Mouse (Mus musculus) embryonic facial prominence, embryonic 14.5 days (tissue): Measurements from ENCODE around the gene Plekhm1. TPM values are rescaled to one million over a fixed set of nuclear protein-coding genes. Genes with fewer than 3 reads are reported as not detected.
A peak's percentile ranks its signal among the peaks of the same experiment; 100 is the strongest.

Source experiments
- ATAC-seq: fragments of 200-750 bp; cut with Nextera tagmentation; 2 replicates; pipeline ENCODE4 v1.8.0; 2017; ENCODE audit warnings: low read depth, moderate number of reproducible peaks, moderate TSS enrichment
- DNase-seq: peaks from one replicate; pipeline ENCODE4 v3.0.0-alpha.2; 2015; ENCODE audit warnings: low spot score
- H3K27ac ChIP-seq: fragments of 300-500 bp; sonication (generic); replicated peaks from 2 replicates; pipeline ENCODE4 v1.5.1; 2014; ENCODE audit warnings: low read depth, mild to moderate bottlenecking, low read length, moderate library complexity
- H3K27me3 ChIP-seq: fragments of 300-500 bp; sonication (generic); replicated peaks from 2 replicates; pipeline ENCODE4 v1.6.1; 2014; ENCODE audit warnings: low read length; ENCODE audit not compliant: control insufficient read depth, insufficient read depth
- H3K36me3 ChIP-seq: fragments of 300-500 bp; sonication (generic); 2 replicates; pipeline ENCODE4 v1.6.1; 2014; ENCODE audit warnings: low read length, mixed read lengths; ENCODE audit not compliant: control insufficient read depth, insufficient read depth
- H3K4me1 ChIP-seq: fragments of 300-500 bp; sonication (generic); 2 replicates; pipeline ENCODE4 v1.6.1; 2014; ENCODE audit warnings: antibody characterized with exemption, low read length; ENCODE audit not compliant: control insufficient read depth, insufficient read depth
- H3K4me2 ChIP-seq: fragments of 300-500 bp; sonication (generic); 2 replicates; pipeline ENCODE4 v1.6.1; 2014; ENCODE audit warnings: low read depth, mild to moderate bottlenecking, low read length, moderate library complexity, mixed read lengths
- H3K4me3 ChIP-seq: fragments of 300-500 bp; sonication (generic); 2 replicates; pipeline ENCODE4 v1.5.1; 2014; ENCODE audit warnings: low read depth, mild to moderate bottlenecking, low read length
- H3K9ac ChIP-seq: fragments of 300-500 bp; sonication (generic); 2 replicates; pipeline ENCODE4 v1.6.1; 2014; ENCODE audit warnings: low read depth, mild to moderate bottlenecking, low read length, moderate library complexity, mixed read lengths
- H3K9me3 ChIP-seq: fragments of 300-500 bp; sonication (generic); 2 replicates; pipeline ENCODE4 v1.6.1; 2016; ENCODE audit warnings: low read length; ENCODE audit not compliant: control insufficient read depth
- WGBS: fragments of 180-500 bp; shearing (Covaris S2); extraction: QIAGEN DNeasy Blood & Tissue Kit; methylation state at CpG from one replicate; pipeline ENCODE4 v1.1.7; 2014; 5-methylcytosine and 5-hydroxymethylcytosine counted together
- polyA plus RNA-seq: library from polyadenylated mRNA; unstranded; fragments of >200 nt; fragmentation: Nextera tagmentation; extraction: Ambion mirVana; gene quantifications from 2 replicates; pipeline ENCODE4 v1.2.1, GENCODE M21; 2014

The Plekhm1 gene
- polyA plus RNA-seq, 1 experiment from 2014 or later, result 8.1 TPM

DNA sequence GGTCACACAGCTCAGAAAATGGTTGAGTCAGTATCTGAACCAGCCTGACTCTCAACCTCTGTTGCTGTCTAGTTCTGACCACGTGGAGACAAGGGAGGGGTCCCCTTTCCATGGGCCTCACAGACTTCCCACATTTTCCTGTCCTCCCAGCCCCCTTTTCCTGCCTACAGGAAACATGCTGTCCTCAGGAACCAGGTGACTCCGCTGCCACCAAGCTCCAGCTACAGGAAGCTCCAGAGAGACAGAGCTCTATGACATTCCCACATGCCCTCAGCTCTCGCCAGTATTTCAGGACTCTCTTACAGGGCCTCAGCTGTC is 41.3 kb downstream of the Plekhm1 start:
- H3K27ac ChIP-seq, result peak overlapping the region; percentile 35; the same call in 1 of the 2 replicates
- no peaks in the 10 kb centered on the region for H3K9me3 ChIP-seq
- no peak overlapping the region for H3K4me2 ChIP-seq
- DNase-seq, result no peak
- 68% methylated on average over 3 of the region's 3 CpGs for WGBS
- H3K4me3 ChIP-seq, result no peak overlapping the region
- H3K36me3 ChIP-seq, result peaks cover 42% of the 10 kb centered on the region
- no peaks in the 10 kb centered on the region for H3K27me3 ChIP-seq
- H3K9ac ChIP-seq, result no peak overlapping the region
- ATAC-seq, result no peak
- no peaks in the 10 kb centered on the region for H3K4me1 ChIP-seq

DNA sequence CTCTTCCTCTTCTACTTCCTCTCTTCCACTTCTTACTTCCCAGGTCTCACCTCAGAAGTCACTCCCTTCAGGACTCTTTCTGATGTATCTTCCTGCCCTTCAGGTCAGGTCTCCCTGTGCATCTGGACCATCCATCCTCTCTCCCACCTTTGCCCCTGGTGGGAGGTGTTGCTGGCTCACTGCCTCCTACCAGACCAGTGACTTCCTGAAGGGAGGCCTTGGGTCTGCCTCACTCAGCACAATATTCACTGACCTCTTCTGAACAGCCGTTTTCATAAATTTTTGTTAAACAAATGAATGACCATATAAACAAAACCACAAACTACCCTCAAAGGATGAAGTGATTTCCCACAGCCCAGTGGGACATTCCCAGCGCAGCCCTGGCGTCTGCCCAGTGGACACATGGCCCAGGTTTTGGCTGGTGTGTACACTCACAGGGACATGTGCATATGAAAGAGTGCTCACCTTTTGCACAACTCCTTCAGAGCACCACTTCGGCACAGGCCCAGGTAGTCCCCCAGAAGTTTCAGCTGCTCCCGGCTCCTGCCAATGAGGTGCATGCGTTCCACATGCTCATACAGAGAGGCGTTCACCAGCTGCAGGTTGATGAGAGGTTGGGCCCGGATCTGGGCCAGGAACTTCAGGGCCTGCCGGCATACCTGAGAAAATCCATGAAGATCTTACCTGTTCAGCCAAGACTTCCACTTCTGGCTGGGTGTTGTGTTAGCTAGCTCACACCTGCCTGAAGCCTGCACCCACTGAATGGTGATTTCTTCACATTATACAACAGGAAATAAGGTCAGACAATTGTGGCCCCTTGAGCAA is 41.9 kb downstream of the Plekhm1 start:
- Histone ChIP-seq H3K4me2 (no peak overlapping the region), H3K27ac (no peak overlapping the region), H3K27me3 (no peaks in the 10 kb centered on the region), H3K4me3 (no peak overlapping the region), H3K36me3 (peaks cover 41% of the 10 kb centered on the region), H3K9me3 (no peaks in the 10 kb centered on the region), H3K4me1 (no peaks in the 10 kb centered on the region), H3K9ac (no peak overlapping the region)
- ATAC-seq (no peak), DNase-seq (no peak)
- WGBS, result 90% methylated on average over 9 of the region's 9 CpGs

DNA sequence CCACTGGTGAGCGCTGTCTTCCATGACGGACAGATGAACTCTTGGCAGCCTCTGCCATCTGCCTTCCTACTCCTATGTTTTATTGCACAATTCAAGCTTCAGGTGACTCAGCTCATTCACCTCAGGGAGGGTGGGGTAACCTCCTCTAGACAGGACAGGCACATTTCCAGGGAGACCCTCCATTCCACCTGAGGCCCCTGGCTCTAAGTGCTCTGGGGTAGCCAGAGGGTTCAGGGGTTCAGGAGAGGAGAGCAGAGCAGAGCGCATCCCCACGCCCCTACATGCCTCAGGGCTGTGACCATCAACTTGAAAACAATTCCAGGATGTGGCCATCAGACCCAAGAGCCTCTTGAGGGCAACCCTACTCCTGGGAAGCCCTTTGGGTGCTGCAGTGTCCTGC is 47.0 kb downstream of the Plekhm1 start:
- Histone ChIP-seq H3K4me1 (peaks cover 16% of the 10 kb centered on the region), H3K36me3 (peaks cover 19% of the 10 kb centered on the region), H3K27ac (no peak overlapping the region), H3K9me3 (no peaks in the 10 kb centered on the region), H3K4me2 (no peak overlapping the region), H3K9ac (no peak overlapping the region), H3K4me3 (no peak overlapping the region), H3K27me3 (peaks cover 42% of the 10 kb centered on the region)
- DNase-seq (no peak), ATAC-seq (no peak)
- WGBS, result 79% methylated on average over 4 of the region's 4 CpGs

DNA sequence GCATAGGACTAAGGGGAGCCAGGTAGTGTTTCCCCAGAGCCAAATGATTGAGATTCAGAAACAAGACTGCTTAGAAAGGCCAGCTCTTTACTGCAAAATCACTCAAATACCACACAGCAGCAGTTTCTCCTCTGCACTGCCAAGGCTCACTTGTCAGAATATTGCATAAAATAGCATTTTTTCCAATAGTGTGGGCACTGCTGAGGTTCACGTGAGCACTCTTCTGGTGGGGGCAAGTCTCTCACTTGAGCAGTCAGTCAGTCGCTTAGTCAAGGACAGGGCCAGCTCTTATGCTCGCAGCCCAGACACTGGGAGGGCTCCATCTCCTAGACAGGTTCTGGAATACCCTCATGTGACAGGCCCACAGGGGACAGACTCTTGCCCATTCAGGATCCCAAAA is 47.5 kb downstream of the Plekhm1 start:
- peaks cover 44% of the 10 kb centered on the region for H3K27me3 ChIP-seq
- H3K9ac ChIP-seq, result no peak overlapping the region
- DNase-seq, result no peak
- no peak overlapping the region for H3K4me3 ChIP-seq
- H3K36me3 ChIP-seq, result peaks cover 18% of the 10 kb centered on the region
- no peak for ATAC-seq
- 80% methylated on average over 3 of the region's 3 CpGs for WGBS
- no peaks in the 10 kb centered on the region for H3K9me3 ChIP-seq
- H3K4me2 ChIP-seq, result no peak overlapping the region
- H3K4me1 ChIP-seq, result peaks cover 16% of the 10 kb centered on the region
- H3K27ac ChIP-seq, result no peak overlapping the region

DNA sequence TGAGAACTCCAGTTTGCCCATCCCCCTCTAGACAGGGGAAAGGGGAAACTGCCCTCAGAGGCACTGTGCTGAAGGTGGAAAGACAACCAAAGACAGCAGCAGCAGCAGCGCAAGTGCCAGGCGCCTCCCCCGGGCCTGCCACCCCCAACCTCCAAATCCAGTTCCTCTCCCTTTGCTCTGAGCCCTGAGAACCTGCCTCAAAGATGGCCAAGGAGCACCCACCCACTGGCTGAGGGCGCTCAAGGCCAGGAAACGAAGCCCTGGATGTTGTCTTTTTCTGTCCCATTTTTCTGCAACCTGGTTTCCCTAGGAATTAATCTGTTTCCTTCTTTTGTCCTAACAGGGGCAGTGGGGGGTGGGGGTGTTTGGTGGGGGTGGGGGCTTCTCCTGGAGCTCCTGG is 48.2 kb downstream of the Plekhm1 start:
- Histone ChIP-seq H3K27ac (no peak overlapping the region), H3K27me3 (peaks cover 51% of the 10 kb centered on the region), H3K9ac (no peak overlapping the region), H3K4me2 (peak overlapping the region; percentile 75; the same call in 1 of the 2 replicates), H3K4me1 (peaks cover 21% of the 10 kb centered on the region), H3K36me3 (peaks cover 18% of the 10 kb centered on the region), H3K9me3 (no peaks in the 10 kb centered on the region), H3K4me3 (no peak overlapping the region)
- DNase-seq (no peak), ATAC-seq (no peak)
- 36% methylated on average over 5 of the region's 5 CpGs for WGBS

DNA sequence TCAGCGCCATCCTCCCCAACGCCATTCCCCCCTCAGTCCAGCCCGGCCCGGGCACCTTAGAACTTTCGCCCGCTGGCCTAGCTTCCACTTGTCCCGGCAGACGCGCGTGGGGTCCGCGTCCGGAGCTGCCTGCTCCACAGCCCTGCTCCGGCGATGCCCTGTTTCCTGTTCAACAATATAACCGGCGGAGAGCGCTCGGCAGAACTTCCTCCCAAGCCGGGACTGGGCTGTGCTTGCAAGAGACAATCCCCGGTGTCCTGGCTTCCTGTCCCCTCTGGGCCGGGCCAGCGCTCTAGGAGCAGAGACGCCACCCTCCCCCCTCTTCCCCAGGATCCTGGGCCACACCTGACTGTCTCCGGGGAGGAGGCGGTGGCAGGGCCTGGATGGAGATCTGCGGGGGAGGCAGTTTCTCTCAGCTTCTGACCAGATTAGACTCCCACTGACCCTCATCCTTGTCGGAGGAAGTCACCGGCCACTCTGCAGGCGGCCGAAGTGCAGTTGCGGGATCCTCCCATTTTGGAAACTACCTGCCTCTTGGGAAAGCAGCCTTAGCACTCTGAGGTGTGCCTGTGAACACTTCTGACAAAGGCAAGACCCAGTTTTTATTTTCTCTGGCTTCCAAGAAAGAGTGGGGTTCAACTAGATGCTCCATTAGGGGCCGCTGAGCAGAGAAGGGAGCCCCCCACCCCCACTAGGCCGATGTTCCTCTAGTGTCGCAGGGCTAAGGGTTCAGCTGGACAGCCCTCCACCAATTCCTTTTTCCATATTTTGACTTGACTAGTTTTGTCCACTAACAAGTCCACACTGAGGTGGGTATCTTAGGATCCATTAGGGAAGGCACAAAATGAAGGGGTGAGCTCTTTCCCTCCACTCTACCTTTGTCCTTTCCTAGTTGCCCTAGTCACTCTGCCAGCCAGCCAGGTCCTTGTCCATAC is 49.0 kb downstream of the Plekhm1 start, which contains the start of gene Arhgap27:
Gene Arhgap27, minus strand, starts transcription at position 479 of the 935 bp plus-strand sequence.
- peaks cover 26% of the 10 kb centered on the region for H3K4me1 ChIP-seq
- peak within 1 kb of the TSS; percentile 56 for H3K27ac ChIP-seq
- DNase-seq (peak; percentile 73), ATAC-seq (0 out of 2 replicates have a peak, but pooled peaks have one; percentile 1)
- peaks cover 53% of the 10 kb centered on the region for H3K27me3 ChIP-seq
- peak within 1 kb of the TSS; percentile 62 for H3K9ac ChIP-seq
- peak within 1 kb of the TSS; percentile 75 for H3K4me2 ChIP-seq
- no peaks in the 10 kb centered on the region for H3K9me3 ChIP-seq
- WGBS, result 1% methylated on average over 30 of the region's 35 CpGs
- H3K4me3 ChIP-seq, result peak within 1 kb of the TSS; percentile 57
- peaks cover 18% of the 10 kb centered on the region for H3K36me3 ChIP-seq

DNA sequence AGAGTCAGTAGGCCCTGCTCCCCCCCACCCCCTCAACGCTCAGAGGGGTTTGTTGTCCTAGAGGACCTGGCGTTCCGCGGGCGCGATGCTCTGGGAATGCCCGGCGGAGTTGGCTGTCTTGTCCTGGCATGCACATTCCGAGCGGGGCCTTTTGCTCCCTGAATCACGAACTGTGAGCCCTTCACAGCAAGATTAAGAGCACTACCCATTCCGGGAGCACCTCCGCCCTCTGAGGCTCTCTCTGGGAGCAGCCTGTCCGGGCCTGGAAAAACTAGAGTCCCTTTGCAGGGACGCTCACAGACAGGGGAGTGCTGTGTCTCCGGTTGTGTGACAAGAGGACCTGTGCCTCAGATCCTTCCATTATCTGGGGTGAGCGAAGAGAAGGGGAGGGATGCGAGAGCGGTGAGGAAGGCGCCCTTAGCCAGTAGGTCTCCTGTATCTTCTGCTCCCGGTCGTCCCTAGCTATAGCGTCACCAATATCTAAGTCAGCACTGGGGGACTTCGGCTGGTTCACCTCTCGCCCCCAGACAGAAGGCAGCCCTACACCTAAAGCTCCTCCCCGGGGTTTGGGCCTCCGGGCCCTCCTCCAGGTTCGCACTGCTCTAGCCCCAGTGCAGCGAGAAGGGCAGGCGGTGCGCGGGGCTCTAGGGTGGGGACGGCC is 49.8 kb downstream of the Plekhm1 start:
- DNase-seq (no peak), ATAC-seq (0 out of 2 replicates have a peak, but pooled peaks have one; percentile 6)
- peak overlapping the region; percentile 56 for H3K27ac ChIP-seq
- no peaks in the 10 kb centered on the region for H3K9me3 ChIP-seq
- 1% methylated on average over 26 of the region's 33 CpGs for WGBS
- peaks cover 14% of the 10 kb centered on the region for H3K36me3 ChIP-seq
- H3K4me2 ChIP-seq, result peak overlapping the region; percentile 75
- H3K27me3 ChIP-seq, result peaks cover 53% of the 10 kb centered on the region
- H3K4me3 ChIP-seq, result peak overlapping the region; percentile 57
- peak overlapping the region; percentile 62 for H3K9ac ChIP-seq
- peaks cover 26% of the 10 kb centered on the region for H3K4me1 ChIP-seq

DNA sequence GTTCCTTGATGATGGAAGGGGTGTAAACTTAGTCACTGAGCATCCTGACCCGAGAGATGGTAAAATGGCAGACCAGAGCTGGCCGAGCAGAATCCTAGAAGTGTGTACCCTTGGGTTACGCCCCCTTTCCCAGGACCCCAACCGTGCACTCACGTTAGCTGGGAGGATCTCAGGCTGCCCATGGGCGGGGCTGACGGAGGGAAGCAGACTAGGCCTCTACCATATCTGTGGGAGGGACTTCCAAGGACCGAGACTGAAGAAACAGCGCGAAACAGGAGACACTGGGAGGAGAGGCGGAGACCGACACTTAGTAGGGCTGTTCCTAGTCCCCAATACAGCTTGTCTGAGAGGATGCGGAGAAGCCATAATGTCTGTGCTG is 50.4 kb downstream of the Plekhm1 start:
- H3K4me1 ChIP-seq, result peaks cover 26% of the 10 kb centered on the region
- H3K27me3 ChIP-seq, result peaks cover 53% of the 10 kb centered on the region

More for the DNA sequence above, 50.4 kb downstream of the Plekhm1 start:
- H3K27ac ChIP-seq, result peak overlapping the region; percentile 56
- H3K4me2 ChIP-seq, result peak overlapping the region; percentile 75
- H3K4me3 ChIP-seq, result peak overlapping the region; percentile 57
- ATAC-seq (peak; percentile 28; the same call in 1 of the 2 replicates), DNase-seq (peak; percentile 62)
- H3K9ac ChIP-seq, result peak overlapping the region; percentile 62; the same call in 1 of the 2 replicates
- no peaks in the 10 kb centered on the region for H3K9me3 ChIP-seq
- WGBS, result 3% methylated on average over 13 of the region's 13 CpGs
- H3K36me3 ChIP-seq, result peaks cover 10% of the 10 kb centered on the region
